Mouse (Mus musculus) intestine, embryonic 16.5 days (tissue): Measurements from ENCODE around the gene Pold3. TPM values are rescaled to one million over a fixed set of nuclear protein-coding genes. Genes with fewer than 3 reads are reported as not detected.

Experiments used
- ATAC-seq: fragments of 200-750 bp; cut with Nextera tagmentation; 2 replicates; pipeline ENCODE4 v1.8.0; 2017; ENCODE audit warnings: moderate TSS enrichment, moderate library complexity
- H3K27ac ChIP-seq: fragments of 300-500 bp; sonication (generic); 2 replicates; pipeline ENCODE4 v1.5.1; 2014; ENCODE audit warnings: mild to moderate bottlenecking, low read length
- H3K27me3 ChIP-seq: fragments of 300-500 bp; sonication (generic); replicated peaks from 2 replicates; pipeline ENCODE4 v1.6.1; 2014; ENCODE audit warnings: low read length, control low read depth, mixed read lengths; ENCODE audit not compliant: control insufficient read depth, insufficient read depth
- H3K36me3 ChIP-seq: fragments of 300-500 bp; sonication (generic); 2 replicates; pipeline ENCODE4 v1.6.1; 2014; ENCODE audit warnings: low read length, control low read depth; ENCODE audit not compliant: control insufficient read depth, insufficient read depth
- H3K4me1 ChIP-seq: fragments of 300-500 bp; sonication (generic); 2 replicates; pipeline ENCODE4 v1.6.1; 2014; ENCODE audit warnings: low read length, control low read depth, mixed read lengths; ENCODE audit not compliant: control insufficient read depth, insufficient read depth
- H3K4me2 ChIP-seq: fragments of 300-500 bp; sonication (generic); 2 replicates; pipeline ENCODE4 v1.6.1; 2014; ENCODE audit warnings: low read depth, low read length, control low read depth
- H3K4me3 ChIP-seq: fragments of 300-500 bp; sonication (generic); 2 replicates; pipeline ENCODE4 v1.5.1; 2014; ENCODE audit warnings: mild to moderate bottlenecking, low read length
- H3K9ac ChIP-seq: fragments of 300-500 bp; sonication (generic); 2 replicates; pipeline ENCODE4 v1.6.1; 2014; ENCODE audit warnings: low read depth, low read length
- H3K9me3 ChIP-seq: fragments of 300-500 bp; sonication (generic); 2 replicates; pipeline ENCODE4 v1.6.1; 2016; ENCODE audit warnings: low read length, control low read depth; ENCODE audit not compliant: control insufficient read depth
- WGBS: fragments of 180-500 bp; shearing (Covaris S2); extraction: QIAGEN DNeasy Blood & Tissue Kit; methylation state at CpG from one replicate; pipeline ENCODE4 v1.1.7; 2014; 5-methylcytosine and 5-hydroxymethylcytosine counted together
- polyA plus RNA-seq: library from polyadenylated mRNA; unstranded; fragments of >200 nt; fragmentation: Nextera tagmentation; extraction: Ambion mirVana; gene quantifications from 2 replicates; pipeline ENCODE4 v1.2.1, GENCODE M21; 2015

The Pold3 gene
- polyA plus RNA-seq, 1 experiment from 2014 or later, result 45.7 TPM

GRCm38 (mm10) chr7:100148586-100148985 is 27.2 kb upstream of the Pold3 start:
- H3K9me3 ChIP-seq, result no peaks in the 10 kb centered on the region
- H3K4me2 ChIP-seq, result no peak overlapping the region
- no peak overlapping the region for H3K9ac ChIP-seq
- H3K36me3 ChIP-seq, result no peaks in the 10 kb centered on the region
- no peak overlapping the region for H3K4me3 ChIP-seq
- whole genome bisulfite sequencing, result 85% methylated on average over 4 of the region's 4 CpGs
- H3K27ac ChIP-seq, result no peak overlapping the region
- ATAC-seq, result no peak
- H3K27me3 ChIP-seq, result no peaks in the 10 kb centered on the region
- H3K4me1 ChIP-seq, result no peaks in the 10 kb centered on the region

GRCm38 (mm10) chr7:100140591-100140990 is 19.2 kb upstream of the Pold3 start:
- Histone ChIP-seq H3K4me3 (no peak overlapping the region), H3K27ac (no peak overlapping the region), H3K4me1 (no peaks in the 10 kb centered on the region), H3K27me3 (no peaks in the 10 kb centered on the region), H3K4me2 (no peak overlapping the region), H3K36me3 (no peaks in the 10 kb centered on the region), H3K9me3 (no peaks in the 10 kb centered on the region), H3K9ac (no peak overlapping the region)
- WGBS, result 76% methylated on average over 1 of the region's 1 CpGs
- no peak for ATAC-seq

DNA sequence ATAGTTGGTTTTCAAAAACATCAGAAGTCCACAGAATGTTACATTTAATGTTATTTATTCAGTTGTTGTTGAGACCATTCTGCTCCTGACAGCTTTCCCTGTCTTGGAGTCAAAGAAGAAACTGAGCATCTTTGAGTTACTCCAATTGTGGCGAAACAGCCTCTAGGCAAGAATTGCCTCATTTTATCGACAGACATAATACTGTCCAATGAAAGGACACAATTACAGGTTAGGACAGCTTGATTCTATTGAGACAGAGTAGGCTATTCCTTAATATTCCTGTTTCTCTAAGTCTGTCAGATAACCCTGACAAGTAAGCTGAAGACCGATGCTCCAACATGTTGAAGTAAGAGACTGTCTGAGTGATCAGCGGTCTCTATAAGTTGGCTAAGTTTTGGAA is 16.7 kb upstream of the Pold3 start:
- no peak for ATAC-seq
- Histone ChIP-seq H3K27ac (no peak overlapping the region), H3K4me2 (no peak overlapping the region), H3K9ac (no peak overlapping the region), H3K36me3 (no peaks in the 10 kb centered on the region), H3K9me3 (no peaks in the 10 kb centered on the region), H3K4me1 (no peaks in the 10 kb centered on the region), H3K27me3 (no peaks in the 10 kb centered on the region), H3K4me3 (no peak overlapping the region)
- WGBS, result 92% methylated on average over 4 of the region's 4 CpGs

DNA sequence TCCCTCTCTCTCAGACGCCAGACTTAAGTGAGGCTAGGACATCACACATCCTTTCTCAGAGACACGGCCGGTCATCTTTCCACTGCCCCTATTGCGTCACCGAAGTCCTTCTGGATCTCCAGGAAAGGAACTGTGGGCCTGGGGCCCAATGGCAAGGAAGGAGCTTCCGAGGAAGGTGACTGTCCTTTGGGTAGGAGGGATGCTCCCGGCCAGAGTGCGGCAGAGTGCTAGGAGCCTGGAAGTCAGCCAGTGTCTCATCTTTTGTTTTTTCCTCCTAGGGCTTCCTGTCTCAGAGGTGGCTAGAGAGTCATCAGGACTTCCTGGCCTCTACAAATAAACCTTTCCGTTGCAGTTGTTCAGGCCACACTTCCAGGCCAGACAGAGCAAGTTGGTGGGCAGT is 15.7 kb upstream of the Pold3 start:
- 75% methylated on average over 9 of the region's 9 CpGs for WGBS
- no peak overlapping the region for H3K4me2 ChIP-seq
- H3K27me3 ChIP-seq, result no peaks in the 10 kb centered on the region
- peaks cover 2% of the 10 kb centered on the region; the same call in 1 of the 2 replicates for H3K4me1 ChIP-seq
- no peaks in the 10 kb centered on the region for H3K9me3 ChIP-seq
- no peak for ATAC-seq
- no peaks in the 10 kb centered on the region for H3K36me3 ChIP-seq
- H3K4me3 ChIP-seq, result no peak overlapping the region
- H3K9ac ChIP-seq, result no peak overlapping the region
- no peak overlapping the region for H3K27ac ChIP-seq

GRCm38 (mm10) chr7:100132379-100132778 is 11.0 kb upstream of the Pold3 start:
- H3K27me3 ChIP-seq, result no peaks in the 10 kb centered on the region
- H3K27ac ChIP-seq, result no peak overlapping the region
- no peak overlapping the region for H3K4me2 ChIP-seq
- H3K36me3 ChIP-seq, result no peaks in the 10 kb centered on the region
- H3K9ac ChIP-seq, result no peak overlapping the region
- 60% methylated on average over 1 of the region's 1 CpGs for WGBS
- H3K4me1 ChIP-seq, result peaks cover 2% of the 10 kb centered on the region; the same call in 1 of the 2 replicates
- ATAC-seq, result peak; percentile 53
- no peaks in the 10 kb centered on the region for H3K9me3 ChIP-seq
- no peak overlapping the region for H3K4me3 ChIP-seq

DNA sequence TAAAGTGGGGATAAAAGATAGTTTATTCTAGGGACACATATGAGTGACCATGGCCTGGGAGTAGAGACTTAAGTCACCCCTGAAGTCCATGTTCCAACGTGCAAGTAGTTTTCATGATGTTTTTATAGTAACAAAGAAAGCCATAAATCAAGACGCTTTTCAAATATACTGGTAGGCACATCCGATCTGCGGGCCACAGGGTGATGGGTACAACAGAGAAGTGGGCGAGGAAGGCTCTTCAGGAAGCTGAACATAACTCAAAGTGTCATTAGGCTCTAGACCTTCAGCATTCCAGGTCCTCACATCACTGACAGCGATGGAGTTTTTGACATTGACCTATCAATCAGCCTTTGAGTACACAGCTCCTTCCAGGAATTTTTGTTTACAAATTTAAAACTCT is 9.2 kb upstream of the Pold3 start:
- Histone ChIP-seq H3K9ac (no peak overlapping the region), H3K27ac (no peak overlapping the region), H3K9me3 (no peaks in the 10 kb centered on the region), H3K4me2 (no peak overlapping the region), H3K4me3 (no peak overlapping the region), H3K36me3 (no peaks in the 10 kb centered on the region), H3K4me1 (peaks cover 2% of the 10 kb centered on the region; the same call in 1 of the 2 replicates), H3K27me3 (no peaks in the 10 kb centered on the region)
- WGBS, result 51% methylated on average over 6 of the region's 6 CpGs
- no peak for ATAC-seq

DNA sequence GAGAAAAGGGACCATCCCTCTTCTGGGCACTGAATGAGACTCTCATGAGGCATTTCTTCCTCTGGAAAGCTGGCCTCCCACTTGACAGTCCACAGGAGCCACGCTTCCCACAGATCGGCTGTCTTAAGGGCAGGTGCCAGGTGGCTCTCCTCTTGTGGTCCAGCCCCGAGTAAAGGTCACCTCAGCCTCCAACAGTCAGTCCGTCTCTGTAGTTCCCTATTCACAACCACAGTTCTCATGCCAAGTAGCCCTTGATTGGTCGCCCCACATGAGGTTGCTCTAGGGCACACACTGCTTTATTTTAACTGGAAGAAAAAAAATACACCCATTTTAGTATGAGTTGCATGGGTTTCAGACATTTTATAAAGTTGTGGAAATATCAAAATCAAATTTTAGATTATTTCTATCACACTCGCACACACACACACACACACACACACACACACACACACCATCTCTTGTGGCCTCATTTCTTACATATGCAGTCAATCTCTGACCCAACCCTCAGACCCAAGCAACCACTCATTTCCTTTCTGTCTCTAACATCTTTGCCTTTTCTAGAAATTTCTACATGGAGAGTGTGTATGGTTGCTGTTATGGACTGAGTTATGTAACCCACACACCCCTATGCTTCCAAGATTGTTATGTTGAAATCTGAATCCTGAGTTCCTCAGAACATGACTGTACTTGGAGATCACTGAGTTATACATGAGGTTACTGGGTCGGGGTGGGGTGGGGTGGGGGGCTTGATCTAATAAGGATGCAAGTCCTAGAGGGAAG is 7.1 kb upstream of the Pold3 start:
- Histone ChIP-seq H3K4me2 (no peak overlapping the region), H3K9ac (no peak overlapping the region), H3K9me3 (no peaks in the 10 kb centered on the region), H3K4me3 (no peak overlapping the region), H3K27ac (no peak overlapping the region), H3K27me3 (no peaks in the 10 kb centered on the region), H3K36me3 (no peaks in the 10 kb centered on the region), H3K4me1 (peaks cover 2% of the 10 kb centered on the region; the same call in 1 of the 2 replicates)
- 77% methylated on average over 7 of the region's 7 CpGs for WGBS
- ATAC-seq, result peak; percentile 19; the same call in 1 of the 2 replicates

DNA sequence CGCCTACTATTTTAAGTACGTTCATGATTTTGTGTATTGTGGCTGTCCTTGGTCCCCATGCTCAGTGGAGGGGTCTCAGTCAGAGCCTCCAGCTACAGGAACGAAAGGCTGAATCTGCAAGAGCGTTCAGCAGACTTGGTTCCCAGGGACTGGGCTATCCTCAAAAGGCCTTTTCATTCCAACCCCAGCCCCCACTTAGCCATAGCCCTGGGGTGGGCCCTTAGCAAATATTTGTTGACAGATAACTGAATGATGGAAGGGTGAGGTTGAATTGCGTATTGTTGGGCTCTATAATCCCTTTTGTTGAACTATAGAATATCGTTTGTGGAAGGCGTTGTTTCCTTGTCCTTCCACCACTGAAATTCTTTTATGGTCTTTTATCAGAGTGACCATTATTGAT is 5.1 kb upstream of the Pold3 start:
- Histone ChIP-seq H3K27ac (no peak overlapping the region), H3K4me1 (no peaks in the 10 kb centered on the region), H3K4me2 (no peak overlapping the region), H3K36me3 (no peaks in the 10 kb centered on the region), H3K9ac (no peak overlapping the region), H3K9me3 (no peaks in the 10 kb centered on the region), H3K4me3 (no peak overlapping the region), H3K27me3 (no peaks in the 10 kb centered on the region)
- WGBS, result 59% methylated on average over 7 of the region's 7 CpGs
- peak; percentile 62 for ATAC-seq

GRCm38 (mm10) chr7:100125166-100125565 is 3.8 kb upstream of the Pold3 start:
- Histone ChIP-seq H3K27ac (no peak overlapping the region), H3K4me2 (no peak overlapping the region), H3K9me3 (no peaks in the 10 kb centered on the region), H3K36me3 (no peaks in the 10 kb centered on the region), H3K4me3 (no peak overlapping the region), H3K4me1 (no peaks in the 10 kb centered on the region; the same call in 1 of the 2 replicates), H3K9ac (no peak overlapping the region), H3K27me3 (no peaks in the 10 kb centered on the region)
- ATAC-seq, result no peak
- 70% methylated on average over 4 of the region's 4 CpGs for WGBS

- no peak for ATAC-seq
- H3K4me3 ChIP-seq, result no peak overlapping the region
- H3K4me2 ChIP-seq, result no peak overlapping the region
- H3K36me3 ChIP-seq, result no peaks in the 10 kb centered on the region
- H3K9me3 ChIP-seq, result no peaks in the 10 kb centered on the region
- H3K9ac ChIP-seq, result no peak overlapping the region
- H3K27me3 ChIP-seq, result no peaks in the 10 kb centered on the region
- H3K27ac ChIP-seq, result no peak overlapping the region
- H3K4me1 ChIP-seq, result no peaks in the 10 kb centered on the region; the same call in 1 of the 2 replicates
- 70% methylated on average over 2 of the region's 2 CpGs for WGBS
These were observed 2.8 kb upstream of the Pold3 start for GRCm38 (mm10) chr7:100124211-100124610.
